In the genomic region with DNA sequence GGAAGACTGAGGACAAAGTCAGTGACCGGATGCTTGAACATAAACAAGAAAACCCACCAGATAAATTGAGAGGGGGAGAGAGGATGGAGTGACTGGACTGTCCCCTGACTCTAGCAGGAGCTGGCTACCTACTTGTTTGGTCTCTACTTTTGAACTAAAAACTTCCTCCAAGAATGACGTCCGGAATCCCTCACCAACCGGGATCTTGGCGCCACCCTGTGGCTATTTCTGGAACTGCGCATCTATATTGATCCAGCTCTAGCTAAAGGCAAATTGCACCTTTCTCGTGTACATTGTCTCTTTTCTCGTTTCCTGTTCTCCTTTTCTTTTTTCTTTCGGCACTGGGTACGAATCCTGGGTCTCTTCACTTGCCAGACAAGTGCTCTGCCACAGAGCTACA, we compare ENCODE assay signal across 9 mouse cellular contexts. TPM values are rescaled to one million over a fixed set of nuclear protein-coding genes. Genes with fewer than 3 reads are reported as not detected.
DNase-seq lines count a peak whose midpoint lies in the region; ATAC-seq and TF ChIP-seq lines count a peak whose summit lies in the region.
"Had no signal": no experiment of that assay in that cellular context is flagged by ENCODE, and none has a peak within 500 bp of the region (broad histone marks: within the 10 kb centered on the region; RNA-seq: fewer than 3 reads in every experiment).

No protein-coding gene starts in this region.

- no peaks in the 10 kb centered on the region for H3K4me1 ChIP-seq in liver, embryonic 12.5 days
- no peaks in the 10 kb centered on the region for H3K4me1 ChIP-seq in forebrain, postnatal 0 days (ENCODE audit: insufficient read depth)
- H3K4me1 ChIP-seq in intestine, postnatal 0 days (replicated peaks; ENCODE audit: control insufficient read depth, insufficient read depth, low read length), result peaks cover 7% of the 10 kb centered on the region; the same call in 1 of the 2 replicates
- peaks cover 4% of the 10 kb centered on the region; the same call in 1 of the 2 replicates for H3K4me1 ChIP-seq in limb, embryonic 11.5 days (ENCODE audit: control insufficient read depth, insufficient read depth, low read length)

- H3K27me3 ChIP-seq in liver, embryonic 12.5 days (replicated peaks), result peaks cover 21% of the 10 kb centered on the region
- no peaks in the 10 kb centered on the region for H3K27me3 ChIP-seq in forebrain, postnatal 0 days (ENCODE audit: insufficient read depth, low read length)
- no peaks in the 10 kb centered on the region for H3K27me3 ChIP-seq in intestine, postnatal 0 days (replicated peaks; ENCODE audit: control insufficient read depth, insufficient read depth, low read length)
- no peaks in the 10 kb centered on the region for H3K27me3 ChIP-seq in limb, embryonic 11.5 days (ENCODE audit: control insufficient read depth, insufficient read depth, low read length)

- no peak overlapping the region for H3K27ac ChIP-seq in liver, embryonic 12.5 days
- H3K27ac ChIP-seq in forebrain, postnatal 0 days (ENCODE audit: low read depth, low read length), result no peak overlapping the region
- no peak overlapping the region for H3K27ac ChIP-seq in intestine, postnatal 0 days (ENCODE audit: low read depth, low read length)
- H3K27ac ChIP-seq in limb, embryonic 11.5 days (replicated peaks; ENCODE audit: low read depth, low read length), result no peak overlapping the region

- peak; percentile 96 for TF ChIP-seq CTCF in brain, embryonic 14.5 days (IDR thresholded peaks at IDR 0.05; ENCODE audit: borderline replicate concordance, extremely low read depth, insufficient read depth, insufficient read length)
- TF ChIP-seq CTCF in forebrain, postnatal 0 days (IDR thresholded peaks at IDR 0.05; ENCODE audit: low read depth), result peak; percentile 95
- peak; percentile 97 for TF ChIP-seq CTCF in intestine, postnatal 0 days (IDR thresholded peaks at IDR 0.05; ENCODE audit: low read depth)

- no peak for ATAC-seq in liver, embryonic 12.5 days
- peak; percentile 20; the same call in 1 of the 2 replicates for ATAC-seq in forebrain, postnatal 0 days
- no peak for ATAC-seq in intestine, postnatal 0 days
- no peak for ATAC-seq in limb, embryonic 11.5 days (ENCODE audit: insufficient number of reproducible peaks, low FRiP score, low TSS enrichment, low read depth)

- peak; percentile 81 for DNase-seq in liver
- peak; percentile 79 for DNase-seq in brain, embryonic 14.5 days (ENCODE audit: low read depth)
- peak; percentile 91 for DNase-seq in forebrain, postnatal 0 days
- peak; percentile 95 for DNase-seq in limb, embryonic 11.5 days (ENCODE audit: low spot score)
- DNase-seq in ovary, postnatal 14 days (ENCODE audit: low spot score), result peak; percentile 89
- peak; percentile 65 to 88 for DNase-seq in thymus, postnatal 10 days (ENCODE audit: low spot score in 2 of 2)

- no peaks in the 10 kb centered on the region for H3K9me3 ChIP-seq in liver, embryonic 12.5 days (replicated peaks)
- H3K9me3 ChIP-seq in forebrain, postnatal 0 days (ENCODE audit: low read length), result no peaks in the 10 kb centered on the region
- H3K9me3 ChIP-seq in intestine, postnatal 0 days (ENCODE audit: control insufficient read depth), result no peaks in the 10 kb centered on the region
- no peaks in the 10 kb centered on the region for H3K9me3 ChIP-seq in limb, embryonic 11.5 days (ENCODE audit: control insufficient read depth, low read length)

- H3K4me3 ChIP-seq in liver, embryonic 12.5 days, result no peak overlapping the region
- no peak overlapping the region for H3K4me3 ChIP-seq in forebrain, postnatal 0 days (ENCODE audit: low read depth, low read length)
- no peak overlapping the region for H3K4me3 ChIP-seq in intestine, postnatal 0 days (ENCODE audit: low read depth, low read length)
- H3K4me3 ChIP-seq in limb, embryonic 11.5 days (ENCODE audit: low read depth, low read length), result no peak overlapping the region
- H3K4me3 ChIP-seq: erythroblast, embryonic 14.5 days had no signal

- 6% methylated on average over 10 of the region's 10 CpGs for WGBS in liver, embryonic 12.5 days (ENCODE audit: insufficient replicate concordance)
- 8% methylated on average over 10 of the region's 10 CpGs for whole genome bisulfite sequencing in forebrain, postnatal 0 days
- 5% methylated on average over 10 of the region's 10 CpGs for WGBS in intestine, postnatal 0 days
- 11% methylated on average over 10 of the region's 10 CpGs for WGBS in limb, embryonic 11.5 days

- no peaks in the 10 kb centered on the region for H3K36me3 ChIP-seq in liver, embryonic 12.5 days
- H3K36me3 ChIP-seq in forebrain, postnatal 0 days (ENCODE audit: insufficient read depth), result no peaks in the 10 kb centered on the region
- no peaks in the 10 kb centered on the region for H3K36me3 ChIP-seq in intestine, postnatal 0 days (ENCODE audit: control insufficient read depth, insufficient read depth)
- no peaks in the 10 kb centered on the region for H3K36me3 ChIP-seq in limb, embryonic 11.5 days (ENCODE audit: control insufficient read depth, insufficient read depth, low read length)

- TF ChIP-seq POLR2A in brain, embryonic 14.5 days (IDR thresholded peaks at IDR 0.05; ENCODE audit: borderline replicate concordance, extremely low read depth, insufficient read depth, insufficient read length, poor library complexity, severe bottlenecking), result no peak

- no peak overlapping the region for H3K9ac ChIP-seq in liver, embryonic 12.5 days
- H3K9ac ChIP-seq in forebrain, postnatal 0 days, result no peak overlapping the region
- no peak overlapping the region for H3K9ac ChIP-seq in intestine, postnatal 0 days (ENCODE audit: low read depth, low read length)
- no peak overlapping the region for H3K9ac ChIP-seq in limb, embryonic 11.5 days (ENCODE audit: low read length)

- H3K4me2 ChIP-seq in liver, embryonic 12.5 days, result no peak overlapping the region
- H3K4me2 ChIP-seq in forebrain, postnatal 0 days (ENCODE audit: low read depth), result no peak overlapping the region
- no peak overlapping the region for H3K4me2 ChIP-seq in intestine, postnatal 0 days (replicated peaks; ENCODE audit: low read depth)
- H3K4me2 ChIP-seq in limb, embryonic 11.5 days (ENCODE audit: low read depth, severe bottlenecking), result no peak overlapping the region

RNA-seq across cellular contexts. Expression of a gene that starts 28.4 kb away (rescaled TPM):
- polyA plus RNA-seq in liver, embryonic 12.5 days (2016; fragmentation: Nextera tagmentation; extraction: Ambion mirVana), result 0.06 TPM in 1 of 2 replicates, not detected in the other
- 0.19 and 0.45 TPM in 2 replicates for polyA plus RNA-seq in brain, embryonic 14.5 days (2012; rRNA removed)
- total RNA-seq in forebrain, postnatal 0 days (2014; rRNA removed), result 0.23 and 0.62 TPM in 2 replicates
- 0.31 TPM in 2 replicates for polyA plus RNA-seq in forebrain, postnatal 0 days (2015; fragmentation: Nextera tagmentation; extraction: Ambion mirVana)
- 1.3 and 1.8 TPM in 2 replicates for polyA plus RNA-seq in intestine, postnatal 0 days (2015; fragmentation: Nextera tagmentation; extraction: Ambion mirVana)
- 0.51 and 0.71 TPM in 2 replicates for polyA plus RNA-seq in limb, embryonic 11.5 days (2014; fragmentation: Nextera tagmentation; extraction: Ambion mirVana)
- polyA plus RNA-seq: erythroblast, embryonic 14.5 days had no signal

RNA-seq across cellular contexts. Expression of a gene that starts 46.8 kb away (rescaled TPM):
- 0.14 and 0.27 TPM in 2 replicates for polyA plus RNA-seq in liver, embryonic 12.5 days (2016; fragmentation: Nextera tagmentation; extraction: Ambion mirVana)
- 6.6 and 8.2 TPM in 2 replicates for polyA plus RNA-seq in brain, embryonic 14.5 days (2012; rRNA removed)
- 25.7 and 32.1 TPM in 2 replicates for total RNA-seq in forebrain, postnatal 0 days (2014; rRNA removed)
- polyA plus RNA-seq in forebrain, postnatal 0 days (2015; fragmentation: Nextera tagmentation; extraction: Ambion mirVana), result 14.3 and 17.7 TPM in 2 replicates
- 2.5 and 2.9 TPM in 2 replicates for polyA plus RNA-seq in intestine, postnatal 0 days (2015; fragmentation: Nextera tagmentation; extraction: Ambion mirVana)
- polyA plus RNA-seq in limb, embryonic 11.5 days (2014; fragmentation: Nextera tagmentation; extraction: Ambion mirVana), result 1.5 and 1.9 TPM in 2 replicates
- polyA plus RNA-seq: erythroblast, embryonic 14.5 days had no signal
